Mouse (Mus musculus): ENCODE measurements around the gene Slco1a6. TPM values are rescaled to one million over a fixed set of nuclear protein-coding genes. Genes with fewer than 3 reads are reported as not detected.

Slco1a6 gene
- polyA plus RNA-seq, 1 experiment: not detected

DNA sequence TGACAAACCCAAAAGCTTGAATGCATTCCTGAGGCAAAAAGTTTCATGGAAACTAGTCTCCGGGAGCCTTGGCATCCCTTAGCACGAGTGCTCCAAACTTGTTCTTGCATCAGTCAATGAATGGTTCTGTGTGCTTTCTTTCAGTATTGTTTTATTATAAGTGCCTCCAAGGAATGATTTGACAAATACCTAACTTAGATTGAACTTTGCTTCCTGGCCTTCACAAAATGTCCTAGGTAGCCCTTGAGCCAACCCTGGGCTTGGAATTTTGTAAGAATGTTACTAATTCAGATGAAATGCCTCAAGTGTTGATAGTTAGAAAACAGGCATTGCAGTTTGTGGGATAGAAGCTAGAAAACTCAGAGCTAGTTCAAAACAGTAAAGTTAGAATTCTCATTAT is 162.6 kb downstream of the Slco1a6 start:
- WGBS: 32% methylated on average over 2 of the region's 2 CpGs
- Histone ChIP-seq H3K4me3 (ENCODE audit: insufficient read depth, low read depth, low read length) (no peak overlapping the region), H3K27ac (ENCODE audit: insufficient read depth, low read depth, low read length) (no peak overlapping the region), H3K4me1 (ENCODE audit: control insufficient read depth, insufficient read depth, low read length) (no peaks in the 10 kb centered on the region)
- TF ChIP-seq POLR2A (IDR thresholded peaks at IDR 0.05; ENCODE audit: insufficient read depth, low read depth, low read length): no peak
- no peak for TF ChIP-seq CTCF (IDR thresholded peaks at IDR 0.05; ENCODE audit: insufficient read depth, low read depth, low read length)

DNA sequence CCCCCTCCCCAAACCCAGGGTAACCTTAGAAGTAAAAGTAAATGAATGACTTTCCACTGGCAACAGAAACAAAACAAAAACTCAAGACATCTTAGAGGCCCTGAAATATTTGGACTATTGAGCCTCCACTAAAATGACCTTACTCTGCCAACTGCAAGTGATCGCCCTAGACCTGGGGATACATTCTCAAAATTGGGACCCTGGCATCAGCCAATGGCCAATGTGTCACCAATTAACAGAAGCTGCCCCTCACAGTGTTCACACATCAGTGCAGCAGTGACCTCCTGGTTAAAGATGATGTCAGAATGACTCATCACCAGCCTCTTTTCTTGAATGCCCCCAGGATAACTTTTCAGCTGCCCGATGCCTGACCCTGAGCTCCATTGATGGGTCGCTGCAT is 166.4 kb downstream of the Slco1a6 start:
- TF ChIP-seq POLR2A (IDR thresholded peaks at IDR 0.05; ENCODE audit: insufficient read depth, low read depth, low read length) (no peak), CTCF (IDR thresholded peaks at IDR 0.05; ENCODE audit: insufficient read depth, low read depth, low read length) (no peak)
- Histone ChIP-seq H3K27ac (ENCODE audit: insufficient read depth, low read depth, low read length) (no peak overlapping the region), H3K4me3 (ENCODE audit: insufficient read depth, low read depth, low read length) (no peak overlapping the region), H3K4me1 (ENCODE audit: control insufficient read depth, insufficient read depth, low read length) (no peaks in the 10 kb centered on the region)
- WGBS: 94% methylated on average over 3 of the region's 3 CpGs

DNA sequence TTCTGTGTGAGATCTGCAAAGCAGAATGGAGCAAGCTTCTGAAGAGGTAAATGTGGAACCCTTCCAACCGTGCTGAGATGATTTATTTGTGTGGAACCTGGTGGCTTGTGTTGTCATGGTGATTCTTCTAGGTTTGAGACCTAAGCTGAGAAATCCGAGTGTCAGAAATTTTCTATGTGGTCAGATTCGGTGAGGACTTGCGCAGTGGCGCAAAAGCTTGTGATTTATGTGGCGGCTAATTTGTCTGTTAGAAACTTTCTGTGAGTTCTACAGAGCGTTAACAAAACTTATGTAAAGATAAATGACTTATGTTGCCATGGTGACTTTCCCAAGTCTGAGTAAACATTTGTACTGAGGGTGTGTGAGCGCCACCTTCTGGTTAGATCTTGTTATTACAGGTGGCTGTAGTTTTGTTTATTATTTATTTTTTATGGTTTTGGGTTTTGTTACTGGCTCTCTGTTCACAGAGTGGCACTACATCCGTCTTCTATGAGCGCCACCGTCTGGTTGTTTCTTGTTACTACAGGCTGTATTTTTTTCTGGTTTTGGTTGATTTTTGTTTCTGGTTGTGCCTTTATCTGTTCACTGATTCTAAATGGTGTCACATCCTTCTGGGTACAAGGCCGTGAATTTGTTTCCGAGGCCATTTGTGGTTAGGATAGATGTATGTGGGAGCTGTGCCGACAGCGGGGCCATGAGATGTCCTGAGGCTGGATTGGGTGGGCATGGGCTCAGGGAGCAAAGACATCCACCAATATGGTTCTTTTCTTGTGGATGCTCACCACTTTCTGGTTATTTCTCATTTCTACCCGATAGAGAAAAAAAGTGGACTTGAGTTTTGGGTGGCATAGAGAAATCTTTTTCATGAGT is 167.8 kb downstream of the Slco1a6 start:
- Histone ChIP-seq H3K4me1 (ENCODE audit: control insufficient read depth, insufficient read depth, low read length) (no peaks in the 10 kb centered on the region), H3K27ac (ENCODE audit: insufficient read depth, low read depth, low read length) (no peak overlapping the region), H3K4me3 (ENCODE audit: insufficient read depth, low read depth, low read length) (no peak overlapping the region)
- 50% methylated on average over 16 of the region's 16 CpGs for WGBS
- TF ChIP-seq POLR2A (IDR thresholded peaks at IDR 0.05; ENCODE audit: insufficient read depth, low read depth, low read length) (no peak), CTCF (IDR thresholded peaks at IDR 0.05; ENCODE audit: insufficient read depth, low read depth, low read length) (no peak)

DNA sequence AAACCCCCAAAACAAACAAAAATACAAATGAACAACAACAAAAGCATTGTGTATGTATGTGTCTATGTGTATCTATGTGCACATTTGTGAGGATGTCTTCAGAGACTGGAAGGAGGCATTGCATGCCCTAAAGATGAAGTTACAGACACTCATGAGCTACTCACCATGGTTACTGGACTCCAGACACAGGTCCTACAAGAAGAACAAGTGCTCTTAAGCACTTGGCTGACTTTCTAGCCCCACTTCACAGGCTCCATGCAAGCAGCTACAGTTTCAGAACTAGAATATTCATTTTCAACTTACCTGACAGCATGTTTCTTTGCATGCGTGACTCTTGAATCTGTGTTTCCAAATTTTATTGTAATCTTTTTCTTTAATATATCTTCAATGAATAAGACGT is 172.6 kb downstream of the Slco1a6 start:
- Histone ChIP-seq H3K4me1 (ENCODE audit: control insufficient read depth, insufficient read depth, low read length) (no peaks in the 10 kb centered on the region), H3K27ac (ENCODE audit: insufficient read depth, low read depth, low read length) (no peak overlapping the region), H3K4me3 (ENCODE audit: insufficient read depth, low read depth, low read length) (no peak overlapping the region)
- TF ChIP-seq CTCF (IDR thresholded peaks at IDR 0.05; ENCODE audit: insufficient read depth, low read depth, low read length) (no peak), POLR2A (IDR thresholded peaks at IDR 0.05; ENCODE audit: insufficient read depth, low read depth, low read length) (no peak)
- WGBS: 83% methylated on average over 2 of the region's 2 CpGs

Other genes starting within 250 kb of the Slco1a6 start
- not detected in 2 replicates for gene Gm6614, start 197.1 kb downstream of the Slco1a6 start, polyA plus RNA-seq (2012; ENCODE audit: insufficient read depth, insufficient read length, low replicate concordance, missing spikeins)
- not detected in 2 replicates for gene Iapp, start 89.9 kb upstream of the Slco1a6 start, polyA plus RNA-seq (2012; ENCODE audit: insufficient read depth, insufficient read length, low replicate concordance, missing spikeins)
- not detected in 2 replicates for gene Slco1a5, start 114.5 kb upstream of the Slco1a6 start, polyA plus RNA-seq (2012; ENCODE audit: insufficient read depth, insufficient read length, low replicate concordance, missing spikeins)
- not detected in 2 replicates for gene Pyroxd1, start 137.1 kb upstream of the Slco1a6 start, polyA plus RNA-seq (2012; ENCODE audit: insufficient read depth, insufficient read length, low replicate concordance, missing spikeins)
- gene Recql, start 178.6 kb upstream of the Slco1a6 start, polyA plus RNA-seq (2012; ENCODE audit: insufficient read depth, insufficient read length, low replicate concordance, missing spikeins): not detected in 2 replicates
- not detected in 2 replicates for gene Golt1b, start 178.7 kb upstream of the Slco1a6 start, polyA plus RNA-seq (2012; ENCODE audit: insufficient read depth, insufficient read length, low replicate concordance, missing spikeins)
- not detected in 2 replicates for gene Spx, start 204.9 kb upstream of the Slco1a6 start, polyA plus RNA-seq (2012; ENCODE audit: insufficient read depth, insufficient read length, low replicate concordance, missing spikeins)

All from olfactory bulb, adult 2 months (tissue).